Mouse (Mus musculus) ES-E14 (cell line): Measurements from ENCODE around the gene Il10rb. TPM values are rescaled to one million over a fixed set of nuclear protein-coding genes. Genes with fewer than 3 reads are reported as not detected.

ENCODE experiments used
- DNase-seq: peaks from one replicate; pipeline ENCODE4 v3.0.0-alpha.2; 2013; ENCODE audit warnings: low read depth, low spot score
- H3K27ac ChIP-seq: 2 replicates; pipeline ENCODE4 v1.5.1; 2012; ENCODE audit warnings: low read depth, mild to moderate bottlenecking, low read length, moderate library complexity, mixed read lengths; ENCODE audit not compliant: poor library complexity, insufficient read depth, severe bottlenecking
- H3K36me3 ChIP-seq: 2 replicates; pipeline ENCODE4 v1.6.1; 2012; ENCODE audit warnings: mild to moderate bottlenecking, low read length, moderate library complexity, mixed read lengths; ENCODE audit not compliant: control insufficient read depth, poor library complexity, insufficient read depth, severe bottlenecking
- H3K4me1 ChIP-seq, 2 experiments: fragments of 150-350 bp in 1 of 2; sonication (generic) in 1 of 2; 2 replicates each; pipeline ENCODE4 v1.6.1; 2012; ENCODE audit warnings: low read length in 2 of 2, mild to moderate bottlenecking in 1 of 2, mixed read lengths in 1 of 2; ENCODE audit not compliant: control insufficient read depth in 2 of 2, insufficient read depth in 2 of 2, poor library complexity in 1 of 2
- H3K4me3 ChIP-seq, 2 experiments: fragments of 150-350 bp in 1 of 2; sonication (generic) in 1 of 2; 2 replicates each; pipeline ENCODE4 v1.5.1; 2012; ENCODE audit warnings: low read length in 2 of 2, low read depth in 1 of 2, mild to moderate bottlenecking in 1 of 2, mixed read lengths in 1 of 2; ENCODE audit not compliant: insufficient read depth in 1 of 2, poor library complexity in 1 of 2, severe bottlenecking in 1 of 2
- H3K9ac ChIP-seq: 2 replicates; pipeline ENCODE4 v1.6.1; 2012; ENCODE audit warnings: low read depth, mild to moderate bottlenecking, low read length, mixed read lengths; ENCODE audit not compliant: poor library complexity, insufficient read depth, severe bottlenecking
- H3K9me3 ChIP-seq: fragments of 150-350 bp; sonication (generic); 2 replicates; pipeline ENCODE4 v1.6.1; 2012; ENCODE audit warnings: low read depth, mild to moderate bottlenecking, low read length; ENCODE audit not compliant: control insufficient read depth, insufficient read depth
- CHD2 ChIP-seq: IDR thresholded peaks from 2 replicates; pipeline ENCODE4 v1.6.1; 2014; ENCODE audit warnings: mild to moderate bottlenecking, low read depth, low read length, inconsistent platforms
- HCFC1 ChIP-seq: IDR thresholded peaks from 2 replicates; pipeline ENCODE4 v1.6.1; 2012; ENCODE audit warnings: low read length, inconsistent platforms, borderline replicate concordance; ENCODE audit not compliant: insufficient read depth
- MAFK ChIP-seq: IDR thresholded peaks from 2 replicates; pipeline ENCODE4 v1.6.1; 2014; ENCODE audit warnings: mild to moderate bottlenecking, low read depth, low read length, inconsistent platforms; ENCODE audit not compliant: insufficient read depth
- ZC3H11A ChIP-seq: IDR thresholded peaks from 2 replicates; pipeline ENCODE4 v1.6.1; 2012; ENCODE audit warnings: low read depth, mild to moderate bottlenecking, inconsistent platforms, low read length, borderline replicate concordance
- ZNF384 ChIP-seq: IDR thresholded peaks from 2 replicates; pipeline ENCODE4 v1.6.1; 2012; ENCODE audit warnings: low read depth, low read length, inconsistent platforms
- in situ Hi-C, 2 experiments: fragments of 600-800 bp; cut with MboI; formaldehyde crosslinking; loops; one replicate each; pipeline ENCODE4 v1.15.1; 2025; ENCODE audit warnings: low sequenced_read_pairs in 2 of 2, inconsistent platforms in 1 of 2; ENCODE audit not compliant: unreplicated experiment in 2 of 2
- total RNA-seq: library from RNA; depleted of rRNA; stranded (reverse); fragments of 300-350 nt; gene quantifications from 2 replicates; pipeline ENCODE4 v1.2.3, GENCODE M21; 2012

Il10rb gene
- total RNA-seq, 1 experiment: 3.4 TPM

GRCm38 (mm10) chr16:91385621-91386020, 20.3 kb upstream of the Il10rb start:
- Histone ChIP-seq H3K4me3 (no peak overlapping the region), H3K9ac (no peak overlapping the region), H3K36me3 (0 out of 2 replicates have a peak, but pooled peaks cover 1% of the 10 kb centered on the region), H3K9me3 (no peaks in the 10 kb centered on the region), H3K27ac (no peak overlapping the region), H3K4me1 (peaks cover 0 to 3% of the 10 kb centered on the region in 2 experiments; a peak in 1 of 4 replicates)
- no peak for DNase-seq
- no peak for TF ChIP-seq CHD2
- no peak for TF ChIP-seq MAFK
- no peak for TF ChIP-seq ZNF384
- no peak for TF ChIP-seq HCFC1
- TF ChIP-seq ZC3H11A: no peak
- in situ Hi-C loops: no loop called here

GRCm38 (mm10) chr16:91386419-91387120, 19.4 kb upstream of the Il10rb start:
- H3K36me3 ChIP-seq: 0 out of 2 replicates have a peak, but pooled peaks cover 1% of the 10 kb centered on the region
- no peak for DNase-seq

GRCm38 (mm10) chr16:91387121-91387486, 18.9 kb upstream of the Il10rb start:
- TF ChIP-seq CHD2 (no peak), ZNF384 (no peak), ZC3H11A (no peak), HCFC1 (no peak), MAFK (no peak)
- in situ Hi-C loops: no loop called here
- no peak overlapping the region for H3K4me3 ChIP-seq
- H3K4me1 ChIP-seq: no peaks in the 10 kb centered on the region
- no peaks in the 10 kb centered on the region for H3K9me3 ChIP-seq
- H3K36me3 ChIP-seq: 0 out of 2 replicates have a peak, but pooled peaks cover 1% of the 10 kb centered on the region
- H3K9ac ChIP-seq: no peak overlapping the region
- H3K27ac ChIP-seq: no peak overlapping the region
- DNase-seq: no peak

More at GRCm38 (mm10) chr16:91386419-91387120, 19.4 kb upstream of the Il10rb start:
- Histone ChIP-seq H3K9me3 (no peaks in the 10 kb centered on the region), H3K9ac (no peak overlapping the region), H3K27ac (no peak overlapping the region), H3K4me1 (no peaks in the 10 kb centered on the region), H3K4me3 (no peak overlapping the region)
- no peak for TF ChIP-seq ZNF384
- TF ChIP-seq HCFC1: no peak
- no peak for TF ChIP-seq CHD2
- TF ChIP-seq MAFK: no peak
- no peak for TF ChIP-seq ZC3H11A
- in situ Hi-C loops: no loop called here

GRCm38 (mm10) chr16:91390100-91390499, 15.9 kb upstream of the Il10rb start:
- peaks cover 1% of the 10 kb centered on the region; the same call in 1 of the 2 replicates for H3K36me3 ChIP-seq
- no peak overlapping the region for H3K9ac ChIP-seq
- DNase-seq: peak; percentile 52
- H3K9me3 ChIP-seq: no peaks in the 10 kb centered on the region
- H3K4me3 ChIP-seq: no peak overlapping the region
- no peaks in the 10 kb centered on the region for H3K4me1 ChIP-seq
- in situ Hi-C loops: no loop called here
- no peak overlapping the region for H3K27ac ChIP-seq
- TF ChIP-seq MAFK (no peak), ZNF384 (peak; percentile 96)

- Histone ChIP-seq H3K9me3 (no peaks in the 10 kb centered on the region), H3K27ac (no peak within 1 kb of the TSS)
- in situ Hi-C loops: no loop called here
These were observed 14.5 kb upstream of the Il10rb start, which contains the start of gene Gm21970 for GRCm38 (mm10) chr16:91391421-91391820. TSS of gene Gm21970 (plus strand) at chr16:91391721.

More at GRCm38 (mm10) chr16:91391421-91391820, 14.5 kb upstream of the Il10rb start, which contains the start of gene Gm21970:
- no peak for DNase-seq
- Histone ChIP-seq H3K4me1 (no peaks in the 10 kb centered on the region), H3K36me3 (peaks cover 1% of the 10 kb centered on the region; the same call in 1 of the 2 replicates), H3K9ac (no peak within 1 kb of the TSS), H3K4me3 (no peak within 1 kb of the TSS)
- TF ChIP-seq CHD2: no peak
- TF ChIP-seq ZNF384: no peak
